Mouse (Mus musculus) fibroblast of lung, adult 2 months (primary cell): ENCODE results near the gene F12.

ENCODE experiments used
- DNase-seq: peaks from one replicate; pipeline ENCODE4 v3.0.0-alpha.2; 2011; ENCODE audit warnings: low read depth

F12 gene

GRCm38 (mm10) chr13:55426613-55427012 is at the start of gene F12:
TSS of gene F12 (minus strand) at chr13:55426793.
- DNase-seq: no peak

- DNase-seq: no peak
Measured at GRCm38 (mm10) chr13:55476256-55476655, 49.7 kb upstream of the F12 start.

- DNase-seq: no peak
Measured at GRCm38 (mm10) chr13:55475750-55476149, 49.2 kb upstream of the F12 start.

- no peak for DNase-seq
Measured at GRCm38 (mm10) chr13:55474621-55475069, 48.1 kb upstream of the F12 start.

GRCm38 (mm10) chr13:55473961-55474360 is 47.4 kb upstream of the F12 start:
- no peak for DNase-seq

GRCm38 (mm10) chr13:55473076-55473831 is 46.7 kb upstream of the F12 start:
- no peak for DNase-seq

GRCm38 (mm10) chr13:55472132-55473022 is 45.8 kb upstream of the F12 start:
- DNase-seq: no peak

GRCm38 (mm10) chr13:55471819-55472131 is 45.2 kb upstream of the F12 start:
- DNase-seq: no peak

GRCm38 (mm10) chr13:55471156-55471818 is 44.7 kb upstream of the F12 start:
- no peak for DNase-seq

- no peak for DNase-seq
Measured at GRCm38 (mm10) chr13:55470372-55470771, 43.8 kb upstream of the F12 start.

GRCm38 (mm10) chr13:55468851-55469560 is 42.4 kb upstream of the F12 start:
- DNase-seq: no peak

GRCm38 (mm10) chr13:55465830-55466440 is 39.3 kb upstream of the F12 start:
- no peak for DNase-seq

- DNase-seq: peak; percentile 65
Measured at GRCm38 (mm10) chr13:55465184-55465583, 38.6 kb upstream of the F12 start.

- DNase-seq: no peak
Measured at GRCm38 (mm10) chr13:55464027-55464884, 37.7 kb upstream of the F12 start, which contains the start of gene Prr7. TSS of gene Prr7 (plus strand) at chr13:55464267.

GRCm38 (mm10) chr13:55463399-55464026 is 36.9 kb upstream of the F12 start:
- no peak for DNase-seq

- no peak for DNase-seq
Measured at GRCm38 (mm10) chr13:55462965-55463364, 36.4 kb upstream of the F12 start.

- DNase-seq: no peak
Measured at GRCm38 (mm10) chr13:55451785-55452549, 25.4 kb upstream of the F12 start.

- DNase-seq: no peak
Measured at GRCm38 (mm10) chr13:55451296-55451695, 24.7 kb upstream of the F12 start.

GRCm38 (mm10) chr13:55450511-55450980 is 24.0 kb upstream of the F12 start:
- DNase-seq: peak; percentile 73
